Mouse (Mus musculus): Measurements from ENCODE around the gene Arpc5l.
A peak's percentile ranks its signal among the peaks of the same experiment; 100 is the strongest.
"Not testable (repeated sequence)": the region's sequence is repeated elsewhere in the genome, so short reads cannot be mapped to it uniquely, and the experiment has no call there.

Arpc5l gene

GRCm38 (mm10) chr2:38999910-39000586 is 5.1 kb upstream of the Arpc5l start:
- DNase-seq, result peak; percentile 58 to 60

- DNase-seq, result no peak
These were observed 4.6 kb upstream of the Arpc5l start for GRCm38 (mm10) chr2:39000587-39000919.

DNA sequence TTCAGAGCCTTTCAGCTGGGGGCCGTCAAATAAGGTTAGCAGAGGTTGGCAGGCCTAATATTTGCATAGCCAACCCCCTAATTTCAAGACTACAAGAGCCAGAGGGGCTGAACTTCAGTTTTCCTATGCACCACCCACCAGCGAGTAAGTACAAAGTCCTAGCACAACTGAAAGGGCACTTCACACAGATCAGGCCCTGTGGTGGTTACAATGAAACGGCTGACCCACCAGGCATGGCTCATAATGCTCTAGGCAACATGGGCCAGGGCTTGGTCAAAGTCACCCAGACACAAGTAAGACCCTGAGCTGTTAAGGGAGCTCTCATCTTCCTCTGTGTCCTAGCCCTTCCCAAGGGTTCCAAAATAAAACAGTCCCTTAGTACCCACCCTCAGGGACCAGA is 3.3 kb upstream of the Arpc5l start:
- peak in 1 of 2 experiments; percentile 37 for DNase-seq

DNA sequence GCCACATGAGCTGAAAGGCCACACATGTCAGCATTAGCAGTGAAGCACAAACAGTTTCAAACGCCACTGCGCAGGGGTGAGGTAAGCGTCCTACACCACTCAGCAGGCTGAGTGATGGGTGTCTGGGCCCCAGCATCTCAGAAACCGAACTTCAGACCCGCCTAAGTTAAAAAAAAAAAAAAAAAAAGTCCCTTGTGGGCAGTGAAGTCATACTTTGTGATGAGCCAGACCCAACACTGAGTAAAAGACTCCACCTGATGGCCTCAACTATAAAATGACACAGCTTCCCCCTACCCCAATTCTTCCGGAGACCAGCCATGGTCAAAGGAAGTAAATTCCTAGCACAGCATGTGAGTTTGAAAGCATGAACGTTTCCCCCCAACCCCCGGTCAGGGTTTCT is 2.0 kb upstream of the Arpc5l start:
- no peak for DNase-seq

- no peak for DNase-seq
These were observed 1.6 kb upstream of the Arpc5l start for GRCm38 (mm10) chr2:39003512-39003911.

GRCm38 (mm10) chr2:39004372-39004771 is 776 bp upstream of the Arpc5l start:
- peak in 1 of 2 experiments; percentile 28 for DNase-seq

GRCm38 (mm10) chr2:39005574-39006079 is 479 bp downstream of the Arpc5l start, which contains the start of gene Rpl35:
TSS of gene Rpl35 (minus strand) at chr2:39005624.
- peak in 1 of 2 experiments; percentile 71 for DNase-seq

DNA sequence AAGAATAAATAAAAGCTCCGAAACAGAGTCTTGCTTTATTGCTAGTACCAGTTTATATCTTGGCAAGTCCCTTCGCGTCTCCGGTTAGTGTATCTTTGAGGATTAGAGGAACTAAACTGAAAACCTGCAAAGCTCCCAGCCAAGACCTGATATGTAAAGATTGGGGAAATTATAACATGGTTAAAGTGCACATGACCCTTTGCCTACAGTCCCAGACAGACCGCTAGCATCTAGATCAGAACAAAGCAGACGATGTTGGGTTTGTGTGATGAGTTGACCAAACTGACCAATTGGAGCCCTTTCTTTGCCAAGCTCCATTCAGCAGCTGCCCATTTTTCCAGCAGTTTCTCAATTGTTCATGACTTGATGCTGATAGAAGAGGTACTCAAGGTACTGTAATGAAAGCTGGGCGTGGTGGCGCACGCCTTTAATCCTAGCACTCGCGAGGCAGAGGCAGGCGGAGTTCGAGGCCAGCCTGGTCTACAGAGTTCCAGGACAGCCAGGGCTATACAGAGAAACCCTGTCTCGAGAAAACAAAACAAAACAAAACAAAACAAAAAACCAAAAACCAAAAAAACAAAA is 1.1 kb downstream of the Arpc5l start:
- no peak for DNase-seq

GRCm38 (mm10) chr2:39007865-39008264 is 2.7 kb downstream of the Arpc5l start:
- DNase-seq, result peak; percentile 91 to 94

- no peak for DNase-seq
These were observed 3.3 kb downstream of the Arpc5l start for GRCm38 (mm10) chr2:39008350-39008851.

DNA sequence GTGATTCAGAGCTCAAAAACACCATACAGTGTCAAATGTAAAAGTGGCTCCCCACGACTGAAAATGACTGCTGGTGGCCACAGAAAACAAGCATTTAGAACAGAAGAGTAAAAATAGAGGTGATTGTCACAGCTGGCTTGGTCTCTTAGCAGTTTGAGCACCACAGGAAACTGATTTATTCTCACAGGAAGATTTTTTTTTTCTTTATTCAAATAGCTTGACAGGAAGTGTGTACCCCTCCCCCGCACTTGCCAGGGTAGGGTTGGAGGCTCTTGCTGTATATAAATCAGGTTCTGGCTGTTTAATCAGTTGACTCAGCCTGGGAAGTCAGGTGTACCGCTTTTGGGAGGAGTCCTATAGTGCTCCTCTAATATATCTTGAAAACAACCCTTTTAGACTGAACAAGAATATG is 3.8 kb downstream of the Arpc5l start:
- peak in 1 of 2 experiments; percentile 23 for DNase-seq

DNA sequence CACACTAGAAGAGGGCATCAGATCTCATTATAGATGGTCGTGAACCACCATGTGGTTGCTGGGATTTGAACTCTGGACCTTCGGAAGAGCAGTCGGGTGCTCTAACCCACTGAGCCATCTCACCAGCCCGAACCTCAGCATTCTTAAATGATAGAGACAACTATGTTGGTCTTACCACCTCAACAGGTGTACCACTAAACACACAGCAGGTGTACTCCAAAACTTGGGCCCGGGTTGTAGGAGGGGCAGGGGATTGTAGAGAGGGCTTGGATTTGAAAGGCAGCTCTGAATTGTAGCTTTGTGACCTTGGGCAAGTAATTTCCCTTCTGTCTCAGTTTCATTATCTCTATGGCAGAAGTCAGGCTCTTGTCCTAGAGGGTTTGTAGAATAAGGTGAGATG is 5.0 kb downstream of the Arpc5l start:
- DNase-seq, result not testable (repeated sequence)

- no peak for DNase-seq
These were observed 6.1 kb downstream of the Arpc5l start for GRCm38 (mm10) chr2:39011264-39011663.

- DNase-seq, result no peak
These were observed 6.8 kb downstream of the Arpc5l start for GRCm38 (mm10) chr2:39011971-39012370.

DNA sequence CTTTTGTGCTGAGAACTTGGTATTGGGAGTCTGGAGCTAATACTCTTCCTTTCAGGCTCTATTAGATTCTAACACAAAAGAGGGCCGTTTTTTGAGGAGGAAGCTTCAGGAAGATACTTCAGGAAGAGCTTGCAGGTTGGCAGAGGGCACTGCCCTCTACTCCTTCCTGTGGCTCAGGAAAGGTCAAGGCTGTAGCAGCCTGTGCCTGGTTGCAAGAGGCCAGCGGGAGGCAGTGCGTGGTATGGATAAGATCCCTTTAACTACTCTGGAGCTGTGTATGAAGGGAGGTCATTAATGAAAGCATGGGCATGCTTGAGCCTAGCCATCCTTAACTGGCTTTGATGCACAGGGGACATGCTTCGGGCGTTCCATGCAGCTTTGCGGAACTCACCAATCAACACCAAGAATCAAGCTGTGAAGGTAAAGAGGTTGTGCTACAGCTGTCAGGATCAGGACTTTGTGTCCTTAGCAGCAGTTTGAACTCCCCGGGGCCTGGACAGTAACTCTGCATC is 7.7 kb downstream of the Arpc5l start:
- DNase-seq, result no peak

GRCm38 (mm10) chr2:39016581-39016980 is 11.4 kb downstream of the Arpc5l start:
- DNase-seq, result no peak

DNA sequence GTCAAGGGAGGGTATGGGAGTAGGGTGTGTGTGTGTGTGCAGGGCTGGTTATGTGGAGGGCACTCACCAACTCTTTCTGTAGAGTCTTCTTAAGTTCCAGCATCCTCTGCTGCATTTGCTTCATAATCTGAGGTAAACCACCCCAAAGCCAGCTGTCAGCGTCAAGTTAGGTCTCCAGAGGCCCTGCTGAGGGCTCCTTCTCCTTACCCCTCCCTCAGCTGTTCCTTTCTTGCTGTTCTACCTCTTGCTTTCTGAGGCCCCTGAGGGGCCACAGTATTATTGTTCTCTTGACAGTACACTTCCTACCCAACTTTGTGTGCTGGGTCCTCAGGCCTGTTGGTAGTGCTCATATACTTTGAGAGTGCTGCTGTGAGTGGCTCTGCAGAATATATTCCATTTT is 14.9 kb downstream of the Arpc5l start:
- no peak for DNase-seq

DNA sequence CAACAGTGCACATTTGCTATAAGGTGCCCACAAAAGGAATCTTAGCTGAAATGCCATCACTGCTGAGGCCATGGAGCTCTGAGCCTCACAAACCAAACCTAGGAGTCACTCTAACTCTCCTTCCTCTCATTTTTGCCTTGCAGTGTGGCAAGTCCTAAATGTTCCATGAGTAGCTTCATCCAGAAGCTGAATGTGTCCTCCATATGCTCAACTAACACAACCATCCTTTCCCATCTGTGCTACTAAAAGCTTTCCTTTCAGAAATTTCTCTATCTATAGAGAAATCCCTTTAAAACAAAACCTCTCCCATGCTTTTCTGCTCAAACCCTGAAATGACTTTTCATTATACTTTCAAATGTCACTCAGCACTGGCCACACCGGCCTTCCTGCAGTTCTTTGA is 26.5 kb downstream of the Arpc5l start:
- DNase-seq, result no peak

DNA sequence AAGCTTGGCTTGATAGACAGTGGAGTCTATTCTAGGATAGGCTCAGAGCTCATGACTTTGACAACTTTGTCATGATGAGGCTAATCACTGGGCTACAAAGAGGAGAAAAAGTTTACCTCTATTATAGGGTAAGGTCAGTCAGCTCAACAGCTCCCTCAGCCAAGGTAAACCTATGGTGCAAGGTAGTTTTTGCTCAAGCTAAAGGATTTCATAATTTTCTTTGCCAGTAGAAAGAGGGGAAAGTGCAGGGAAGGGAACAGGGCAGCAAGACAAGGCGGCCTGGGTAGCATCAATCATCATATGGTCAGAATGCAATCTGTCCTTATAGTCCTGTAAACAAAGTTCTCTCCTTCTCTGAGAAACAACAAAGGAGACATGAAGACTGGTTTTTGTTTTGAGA is 35.1 kb downstream of the Arpc5l start:
- DNase-seq, result no peak

DNA sequence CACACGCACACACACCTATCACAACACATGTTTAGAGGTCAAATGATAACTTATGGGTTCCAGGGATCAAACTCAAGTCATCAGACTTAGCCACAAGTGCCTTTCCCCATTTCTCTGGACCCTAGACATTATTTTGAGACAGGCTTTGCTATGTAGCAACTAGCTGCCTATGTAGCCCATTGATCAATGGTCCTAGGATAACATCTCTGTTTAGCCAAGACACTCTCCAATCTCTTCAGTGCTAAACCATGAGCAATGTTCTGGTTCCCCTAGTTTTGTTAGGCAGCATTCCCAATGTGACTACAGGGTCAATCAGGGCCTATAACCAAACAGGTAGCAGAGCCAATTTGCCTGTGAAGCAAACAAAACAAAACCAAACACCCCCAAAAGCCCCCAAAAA is 43.4 kb downstream of the Arpc5l start:
- no peak for DNase-seq

GRCm38 (mm10) chr2:39064687-39065399 is 59.7 kb downstream of the Arpc5l start:
- DNase-seq, result no peak

Data from kidney, adult 8-10 months (tissue).